Mouse (Mus musculus): ENCODE results near the gene Tmtc1. TPM values are rescaled to one million over a fixed set of nuclear protein-coding genes. Genes with fewer than 3 reads are reported as not detected.

The Tmtc1 gene
- polyA plus RNA-seq, 1 experiment from 2014 or later = 1.4 TPM

- no peaks in the 10 kb centered on the region; the same call in 1 of the 2 replicates for H3K9me3 ChIP-seq (replicated peaks; ENCODE audit: control insufficient read depth, low read length)
- 70% methylated on average over 3 of the region's 3 CpGs for WGBS (ENCODE audit: insufficient replicate concordance)
- peaks cover 3% of the 10 kb centered on the region; the same call in 1 of the 2 replicates for H3K4me1 ChIP-seq (ENCODE audit: control insufficient read depth, insufficient read depth, low read length)
- no peak overlapping the region for H3K27ac ChIP-seq (ENCODE audit: low read depth, low read length)
- no peak overlapping the region for H3K9ac ChIP-seq (ENCODE audit: low read depth, low read length)
- ATAC-seq (replicated peaks; ENCODE audit: insufficient number of reproducible peaks, low FRiP score, low TSS enrichment) = no peak
- no peak overlapping the region for H3K4me3 ChIP-seq (ENCODE audit: low read depth, low read length)
- H3K27me3 ChIP-seq (ENCODE audit: control insufficient read depth, insufficient read depth, low read length) = no peaks in the 10 kb centered on the region
- no peaks in the 10 kb centered on the region for H3K36me3 ChIP-seq (ENCODE audit: control insufficient read depth, insufficient read depth, low read length)
- no peak overlapping the region for H3K4me2 ChIP-seq
Measured at GRCm38 (mm10) chr6:148375015-148375414, 69.2 kb downstream of the Tmtc1 start.

GRCm38 (mm10) chr6:148373444-148373843, 70.7 kb downstream of the Tmtc1 start:
- Histone ChIP-seq H3K36me3 (ENCODE audit: control insufficient read depth, insufficient read depth, low read length) (no peaks in the 10 kb centered on the region), H3K4me3 (ENCODE audit: low read depth, low read length) (no peak overlapping the region), H3K27me3 (ENCODE audit: control insufficient read depth, insufficient read depth, low read length) (no peaks in the 10 kb centered on the region), H3K27ac (ENCODE audit: low read depth, low read length) (no peak overlapping the region), H3K4me1 (ENCODE audit: control insufficient read depth, insufficient read depth, low read length) (peaks cover 3% of the 10 kb centered on the region; the same call in 1 of the 2 replicates), H3K4me2 (no peak overlapping the region), H3K9ac (ENCODE audit: low read depth, low read length) (no peak overlapping the region), H3K9me3 (replicated peaks; ENCODE audit: control insufficient read depth, low read length) (no peaks in the 10 kb centered on the region; the same call in 1 of the 2 replicates)
- WGBS (ENCODE audit: insufficient replicate concordance) = 60% methylated on average over 2 of the region's 2 CpGs
- ATAC-seq (replicated peaks; ENCODE audit: insufficient number of reproducible peaks, low FRiP score, low TSS enrichment) = no peak

GRCm38 (mm10) chr6:148371223-148371622, 73.0 kb downstream of the Tmtc1 start:
- H3K27ac ChIP-seq (ENCODE audit: low read depth, low read length) = no peak overlapping the region
- ATAC-seq (replicated peaks; ENCODE audit: insufficient number of reproducible peaks, low FRiP score, low TSS enrichment) = no peak

GRCm38 (mm10) chr6:148367094-148367539, 77.1 kb downstream of the Tmtc1 start:
- Histone ChIP-seq H3K4me3 (ENCODE audit: low read depth, low read length) (no peak overlapping the region), H3K27me3 (ENCODE audit: control insufficient read depth, insufficient read depth, low read length) (no peaks in the 10 kb centered on the region), H3K9ac (ENCODE audit: low read depth, low read length) (no peak overlapping the region), H3K36me3 (ENCODE audit: control insufficient read depth, insufficient read depth, low read length) (no peaks in the 10 kb centered on the region), H3K4me2 (no peak overlapping the region), H3K9me3 (replicated peaks; ENCODE audit: control insufficient read depth, low read length) (no peaks in the 10 kb centered on the region), H3K4me1 (ENCODE audit: control insufficient read depth, insufficient read depth, low read length) (no peaks in the 10 kb centered on the region), H3K27ac (ENCODE audit: low read depth, low read length) (no peak overlapping the region)
- no peak for ATAC-seq (replicated peaks; ENCODE audit: insufficient number of reproducible peaks, low FRiP score, low TSS enrichment)
- 57% methylated on average over 4 of the region's 4 CpGs for WGBS (ENCODE audit: insufficient replicate concordance)

More at GRCm38 (mm10) chr6:148371223-148371622, 73.0 kb downstream of the Tmtc1 start:
- Histone ChIP-seq H3K4me3 (ENCODE audit: low read depth, low read length) (no peak overlapping the region), H3K9ac (ENCODE audit: low read depth, low read length) (no peak overlapping the region), H3K4me2 (no peak overlapping the region), H3K36me3 (ENCODE audit: control insufficient read depth, insufficient read depth, low read length) (no peaks in the 10 kb centered on the region), H3K27me3 (ENCODE audit: control insufficient read depth, insufficient read depth, low read length) (no peaks in the 10 kb centered on the region), H3K4me1 (ENCODE audit: control insufficient read depth, insufficient read depth, low read length) (peaks cover 3% of the 10 kb centered on the region; the same call in 1 of the 2 replicates), H3K9me3 (replicated peaks; ENCODE audit: control insufficient read depth, low read length) (no peaks in the 10 kb centered on the region)

- WGBS (ENCODE audit: insufficient replicate concordance) = 88% methylated on average over 1 of the region's 1 CpGs
- Histone ChIP-seq H3K27ac (ENCODE audit: low read depth, low read length) (no peak overlapping the region), H3K36me3 (ENCODE audit: control insufficient read depth, insufficient read depth, low read length) (no peaks in the 10 kb centered on the region), H3K4me1 (ENCODE audit: control insufficient read depth, insufficient read depth, low read length) (no peaks in the 10 kb centered on the region), H3K4me3 (ENCODE audit: low read depth, low read length) (no peak overlapping the region), H3K27me3 (ENCODE audit: control insufficient read depth, insufficient read depth, low read length) (no peaks in the 10 kb centered on the region), H3K9ac (ENCODE audit: low read depth, low read length) (no peak overlapping the region), H3K4me2 (no peak overlapping the region), H3K9me3 (replicated peaks; ENCODE audit: control insufficient read depth, low read length) (no peaks in the 10 kb centered on the region)
- ATAC-seq (replicated peaks; ENCODE audit: insufficient number of reproducible peaks, low FRiP score, low TSS enrichment) = no peak
Measured at GRCm38 (mm10) chr6:148366629-148367028, 77.6 kb downstream of the Tmtc1 start.

GRCm38 (mm10) chr6:148363162-148363561, 81.0 kb downstream of the Tmtc1 start:
- Histone ChIP-seq H3K9me3 (replicated peaks; ENCODE audit: control insufficient read depth, low read length) (no peaks in the 10 kb centered on the region), H3K4me3 (ENCODE audit: low read depth, low read length) (no peak overlapping the region), H3K4me1 (ENCODE audit: control insufficient read depth, insufficient read depth, low read length) (no peaks in the 10 kb centered on the region), H3K36me3 (ENCODE audit: control insufficient read depth, insufficient read depth, low read length) (no peaks in the 10 kb centered on the region), H3K4me2 (no peak overlapping the region), H3K27ac (ENCODE audit: low read depth, low read length) (no peak overlapping the region), H3K9ac (ENCODE audit: low read depth, low read length) (no peak overlapping the region), H3K27me3 (ENCODE audit: control insufficient read depth, insufficient read depth, low read length) (no peaks in the 10 kb centered on the region)
- no peak for ATAC-seq (replicated peaks; ENCODE audit: insufficient number of reproducible peaks, low FRiP score, low TSS enrichment)
- 72% methylated on average over 1 of the region's 1 CpGs for WGBS (ENCODE audit: insufficient replicate concordance)

- 55% methylated on average over 3 of the region's 3 CpGs for WGBS (ENCODE audit: insufficient replicate concordance)
- no peak overlapping the region for H3K9ac ChIP-seq (ENCODE audit: low read depth, low read length)
Measured at GRCm38 (mm10) chr6:148362475-148362874, 81.7 kb downstream of the Tmtc1 start.

GRCm38 (mm10) chr6:148359348-148359905, 84.8 kb downstream of the Tmtc1 start:
- 84% methylated on average over 7 of the region's 7 CpGs for WGBS (ENCODE audit: insufficient replicate concordance)
- no peak overlapping the region for H3K4me3 ChIP-seq (ENCODE audit: low read depth, low read length)
- H3K27me3 ChIP-seq (ENCODE audit: control insufficient read depth, insufficient read depth, low read length) = no peaks in the 10 kb centered on the region
- H3K9ac ChIP-seq (ENCODE audit: low read depth, low read length) = no peak overlapping the region
- no peaks in the 10 kb centered on the region for H3K9me3 ChIP-seq (replicated peaks; ENCODE audit: control insufficient read depth, low read length)
- H3K4me1 ChIP-seq (ENCODE audit: control insufficient read depth, insufficient read depth, low read length) = 0 out of 2 replicates have a peak, but pooled peaks cover 5% of the 10 kb centered on the region
- ATAC-seq (replicated peaks; ENCODE audit: insufficient number of reproducible peaks, low FRiP score, low TSS enrichment) = no peak
- no peak overlapping the region for H3K27ac ChIP-seq (ENCODE audit: low read depth, low read length)
- peaks cover 6% of the 10 kb centered on the region for H3K36me3 ChIP-seq (ENCODE audit: control insufficient read depth, insufficient read depth, low read length)
- no peak overlapping the region for H3K4me2 ChIP-seq

More at GRCm38 (mm10) chr6:148362475-148362874, 81.7 kb downstream of the Tmtc1 start:
- H3K27ac ChIP-seq (ENCODE audit: low read depth, low read length) = no peak overlapping the region
- H3K4me2 ChIP-seq = no peak overlapping the region
- H3K4me1 ChIP-seq (ENCODE audit: control insufficient read depth, insufficient read depth, low read length) = no peaks in the 10 kb centered on the region
- H3K27me3 ChIP-seq (ENCODE audit: control insufficient read depth, insufficient read depth, low read length) = no peaks in the 10 kb centered on the region
- no peaks in the 10 kb centered on the region for H3K36me3 ChIP-seq (ENCODE audit: control insufficient read depth, insufficient read depth, low read length)
- no peaks in the 10 kb centered on the region for H3K9me3 ChIP-seq (replicated peaks; ENCODE audit: control insufficient read depth, low read length)
- no peak for ATAC-seq (replicated peaks; ENCODE audit: insufficient number of reproducible peaks, low FRiP score, low TSS enrichment)
- H3K4me3 ChIP-seq (ENCODE audit: low read depth, low read length) = no peak overlapping the region
